Comparison of ENCODE assay signal across 8 mouse cellular contexts in genomic region chr13:67452021-67452309, GRCm38 (mm10). TPM values are rescaled to one million over a fixed set of nuclear protein-coding genes. Genes with fewer than 3 reads are reported as not detected.
DNase-seq lines count a peak whose midpoint lies in the region; ATAC-seq and TF ChIP-seq lines count a peak whose summit lies in the region.

No protein-coding gene starts in this region.

- no peaks in the 10 kb centered on the region for H3K27me3 ChIP-seq in CH12.LX (replicated peaks)
- no peaks in the 10 kb centered on the region for H3K27me3 ChIP-seq in forebrain, embryonic 10.5 days (ENCODE audit: poor library complexity, severe bottlenecking)
- no peaks in the 10 kb centered on the region for H3K27me3 ChIP-seq in limb, embryonic 13.5 days

- H3K36me3 ChIP-seq in CH12.LX (replicated peaks in 1 of 2; ENCODE audit: control insufficient read depth in 1 of 2, insufficient read depth in 1 of 2, low read length in 1 of 2), result peaks cover 2 to 13% of the 10 kb centered on the region in 2 experiments
- H3K36me3 ChIP-seq in forebrain, embryonic 10.5 days (replicated peaks), result peaks cover 6% of the 10 kb centered on the region; the same call in 1 of the 2 replicates
- peaks cover 11% of the 10 kb centered on the region for H3K36me3 ChIP-seq in limb, embryonic 13.5 days

- no peaks in the 10 kb centered on the region for H3K9me3 ChIP-seq in CH12.LX (replicated peaks; ENCODE audit: low read length)
- no peaks in the 10 kb centered on the region for H3K9me3 ChIP-seq in forebrain, embryonic 10.5 days
- H3K9me3 ChIP-seq in limb, embryonic 13.5 days, result no peaks in the 10 kb centered on the region

- H3K9ac ChIP-seq in CH12.LX (ENCODE audit: insufficient read depth, low read depth), result peak overlapping the region; percentile 56
- peak overlapping the region; percentile 60 for H3K9ac ChIP-seq in limb, embryonic 13.5 days

- no peak for DNase-seq in gastrocnemius, adult 2 months
- no peak for DNase-seq in gastrocnemius, postnatal 14 days
- no peak for DNase-seq in CH12.LX (ENCODE audit: extremely low read depth)
- DNase-seq in forebrain, embryonic 10.5 days (ENCODE audit: extremely low spot score, low spot score), result no peak
- no peak for DNase-seq in gastrocnemius, postnatal 4 days (ENCODE audit: low spot score in 2 of 2)

- peak overlapping the region; percentile 88 for H3K27ac ChIP-seq in gastrocnemius, adult 2 months
- no peak overlapping the region for H3K27ac ChIP-seq in CH12.LX (ENCODE audit: insufficient read depth, low read depth)
- peak overlapping the region; percentile 72 for H3K27ac ChIP-seq in forebrain, embryonic 10.5 days
- peak overlapping the region; percentile 22; the same call in 1 of the 2 replicates for H3K27ac ChIP-seq in limb, embryonic 13.5 days
- no peak overlapping the region for H3K27ac ChIP-seq in olfactory bulb, adult 2 months (ENCODE audit: insufficient read depth, low read depth, low read length)

- H3K4me2 ChIP-seq in CH12.LX (ENCODE audit: insufficient read depth, low read depth, poor library complexity, severe bottlenecking), result peak overlapping the region; percentile 85
- peak overlapping the region; percentile 68 for H3K4me2 ChIP-seq in limb, embryonic 13.5 days (replicated peaks)

- in situ Hi-C loops in CH12.LX (cut with MboI; ENCODE audit: low pct_ligation_motif_present, low pct_unique_long_range_greater_than_20kb, low sequenced_read_pairs), result no loop called here

- H3K4me1 ChIP-seq in CH12.LX (ENCODE audit: control insufficient read depth in 1 of 2, insufficient read depth in 2 of 2), result peaks cover 2 to 17% of the 10 kb centered on the region in 2 experiments; a peak in 2 of 4 replicates
- peaks cover 12% of the 10 kb centered on the region for H3K4me1 ChIP-seq in forebrain, embryonic 10.5 days
- H3K4me1 ChIP-seq in limb, embryonic 13.5 days, result peaks cover 8% of the 10 kb centered on the region; the same call in 1 of the 2 replicates
- peaks cover 6% of the 10 kb centered on the region; the same call in 1 of the 2 replicates for H3K4me1 ChIP-seq in olfactory bulb, adult 2 months (ENCODE audit: control insufficient read depth, insufficient read depth, low read length)

- intact Hi-C loops in gastrocnemius, adult 2 months (cut with DNase I), result no loop called here
- intact Hi-C loops in gastrocnemius, postnatal 14 days (cut with DNase I; ENCODE audit: low total_unique reads), result no loop called here

- no peak for TF ChIP-seq CTCF in gastrocnemius, adult 2 months (IDR thresholded peaks at IDR 0.05)
- no peak for TF ChIP-seq CTCF in CH12.LX (conservative IDR thresholded peaks at IDR 0.05 in 1 of 2, IDR thresholded peaks at IDR 0.05 in 1 of 2; ENCODE audit: low read depth in 2 of 2, low read length in 2 of 2)
- no peak for TF ChIP-seq CTCF in olfactory bulb, adult 2 months (IDR thresholded peaks at IDR 0.05; ENCODE audit: insufficient read depth, low read depth, low read length)

- dilution Hi-C loops in CH12.LX (cut with MboI; ENCODE audit: extremely low pct_ligation_motif_present, extremely low pct_unique_long_range_greater_than_20kb, low sequenced_read_pairs), result no loop called here

- H3K79me2 ChIP-seq in CH12.LX (replicated peaks; ENCODE audit: control insufficient read depth, extremely low read depth, insufficient read depth, poor library complexity, severe bottlenecking), result no peaks in the 10 kb centered on the region; the same call in 1 of the 2 replicates

- peak overlapping the region; percentile 72 for H3K4me3 ChIP-seq in gastrocnemius, adult 2 months
- peak overlapping the region in 2 of 3 experiments; percentile 64 to 85 for H3K4me3 ChIP-seq in CH12.LX (replicated peaks in 1 of 3; ENCODE audit: low read depth in 2 of 3, low read length in 2 of 3, poor library complexity in 1 of 3)
- H3K4me3 ChIP-seq in forebrain, embryonic 10.5 days, result peak overlapping the region; percentile 63
- H3K4me3 ChIP-seq in limb, embryonic 13.5 days, result peak overlapping the region; percentile 62
- 0 out of 2 replicates have a peak overlapping the region, but pooled peaks have one; percentile 5 for H3K4me3 ChIP-seq in olfactory bulb, adult 2 months (ENCODE audit: insufficient read depth, low read depth, low read length)

- ATAC-seq in limb, embryonic 13.5 days (ENCODE audit: low FRiP score, low read depth), result no peak
- no peak for ATAC-seq in granulocyte monocyte progenitor cell, adult 5-6 weeks (replicated peaks; ENCODE audit: poor library complexity, severe bottlenecking)

- 7% methylated on average over 3 of the region's 3 CpGs for WGBS in forebrain, embryonic 10.5 days
- WGBS in limb, embryonic 13.5 days, result 2% methylated on average over 3 of the region's 3 CpGs
- WGBS in olfactory bulb, adult 2 months, result 4% methylated on average over 3 of the region's 3 CpGs

- TF ChIP-seq POLR2A in CH12.LX (IDR thresholded peaks at IDR 0.05; ENCODE audit: low read depth, low read length), result no peak
- TF ChIP-seq POLR2A in olfactory bulb, adult 2 months (IDR thresholded peaks at IDR 0.05; ENCODE audit: insufficient read depth, low read depth, low read length), result no peak

- TF ChIP-seq EP300 in CH12.LX (IDR thresholded peaks at IDR 0.05; ENCODE audit: low read length), result no peak

- TF ChIP-seq RAD21 in CH12.LX (IDR thresholded peaks at IDR 0.05; ENCODE audit: low read depth, low read length), result no peak

RNA-seq across cellular contexts. Expression of gene Zfp874a, which starts 0.5 kb away (rescaled TPM):
- 1 to 10 TPM; 6.5 to 8.3 TPM for total RNA-seq in gastrocnemius, adult 2 months (2021)
- 1 to 10 TPM; 3.0 to 4.2 TPM for total RNA-seq in gastrocnemius, postnatal 14 days (2021)
- total RNA-seq in CH12.LX (2012; rRNA removed) (7.1 and 7.6 TPM in 2 replicates), CH12.LX (2014; rRNA removed) (16.8 and 23.6 TPM in 2 replicates)
- polyA plus RNA-seq in CH12.LX (2012; ENCODE audit: insufficient read length, low read depth), result 6.1 and 6.5 TPM in 2 replicates
- 6.3 and 7.5 TPM in 2 replicates for polyA plus RNA-seq in forebrain, embryonic 10.5 days (2016; fragmentation: Nextera tagmentation; extraction: Ambion mirVana)
- polyA plus RNA-seq in limb, embryonic 13.5 days (2015; fragmentation: Nextera tagmentation; extraction: Ambion mirVana), result 11.5 and 11.6 TPM in 2 replicates
- polyA plus RNA-seq in olfactory bulb, adult 2 months (2012; ENCODE audit: insufficient read depth, insufficient read length, low replicate concordance, missing spikeins), result not detected in 2 replicates
- 8.4 and 8.7 TPM in 2 replicates for total RNA-seq in granulocyte monocyte progenitor cell, adult 5-6 weeks (2014; fragmentation: Nextera tagmentation)
- 6.6 and 15.0 TPM in 2 replicates for total RNA-seq in granulocyte monocyte progenitor cell, adult 5-6 weeks (2017)
- 1 to 10 TPM; 4.0 to 5.5 TPM for total RNA-seq in gastrocnemius, postnatal 4 days (2021)

RNA-seq across cellular contexts. Expression of gene Zfp459, which starts 30.7 kb away (rescaled TPM):
- 1 to 10 TPM in 1 of 2 experiments, under 1 TPM in 1; 0.92 to 1.2 TPM for total RNA-seq in gastrocnemius, adult 2 months (2021)
- under 1 TPM; 0.20 to 0.21 TPM for total RNA-seq in gastrocnemius, postnatal 14 days (2021)
- total RNA-seq in CH12.LX (2012; rRNA removed) (0.47 and 0.63 TPM in 2 replicates), CH12.LX (2014; rRNA removed) (0.12 TPM in 1 of 2 replicates, not detected in the other)
- polyA plus RNA-seq in CH12.LX (2012; ENCODE audit: insufficient read length, low read depth), result not detected in 2 replicates
- 0.86 and 1.2 TPM in 2 replicates for polyA plus RNA-seq in forebrain, embryonic 10.5 days (2016; fragmentation: Nextera tagmentation; extraction: Ambion mirVana)
- 1.7 TPM in 2 replicates for polyA plus RNA-seq in limb, embryonic 13.5 days (2015; fragmentation: Nextera tagmentation; extraction: Ambion mirVana)
- not detected in 2 replicates for polyA plus RNA-seq in olfactory bulb, adult 2 months (2012; ENCODE audit: insufficient read depth, insufficient read length, low replicate concordance, missing spikeins)
- 0.60 and 1.1 TPM in 2 replicates for total RNA-seq in granulocyte monocyte progenitor cell, adult 5-6 weeks (2014; fragmentation: Nextera tagmentation)
- total RNA-seq in granulocyte monocyte progenitor cell, adult 5-6 weeks (2017), result 0.86 and 0.88 TPM in 2 replicates
- under 1 TPM; 0.49 to 0.86 TPM for total RNA-seq in gastrocnemius, postnatal 4 days (2021)

RNA-seq across cellular contexts. Expression of gene Zfp874b, which starts 32.1 kb away (rescaled TPM):
- total RNA-seq in gastrocnemius, adult 2 months (2021), result 10 to 100 TPM; 13.4 to 13.8 TPM
- total RNA-seq in gastrocnemius, postnatal 14 days (2021), result 1 to 10 TPM; 6.5 to 8.4 TPM
- 4.7 and 4.8 TPM in 2 replicates for total RNA-seq in CH12.LX (2012; rRNA removed)
- 8.0 and 8.7 TPM in 2 replicates for total RNA-seq in CH12.LX (2014; rRNA removed)
- 1.8 and 2.1 TPM in 2 replicates for polyA plus RNA-seq in CH12.LX (2012; ENCODE audit: insufficient read length, low read depth)
- 1.4 TPM in 2 replicates for polyA plus RNA-seq in forebrain, embryonic 10.5 days (2016; fragmentation: Nextera tagmentation; extraction: Ambion mirVana)
- polyA plus RNA-seq in limb, embryonic 13.5 days (2015; fragmentation: Nextera tagmentation; extraction: Ambion mirVana), result 3.2 and 3.8 TPM in 2 replicates
- polyA plus RNA-seq in olfactory bulb, adult 2 months (2012; ENCODE audit: insufficient read depth, insufficient read length, low replicate concordance, missing spikeins), result 211 and 281 TPM in 2 replicates
- 5.8 and 7.3 TPM in 2 replicates for total RNA-seq in granulocyte monocyte progenitor cell, adult 5-6 weeks (2014; fragmentation: Nextera tagmentation)
- total RNA-seq in granulocyte monocyte progenitor cell, adult 5-6 weeks (2017), result 4.5 and 8.5 TPM in 2 replicates
- total RNA-seq in gastrocnemius, postnatal 4 days (2021), result 1 to 10 TPM; 5.5 to 6.4 TPM

RNA-seq across cellular contexts. Expression of gene Zfp58, which starts 48.4 kb away (rescaled TPM):
- total RNA-seq in gastrocnemius, adult 2 months (2021), result 1 to 10 TPM; 4.2 to 4.8 TPM
- 1 to 10 TPM; 3.6 to 3.7 TPM for total RNA-seq in gastrocnemius, postnatal 14 days (2021)
- 4.3 and 5.2 TPM in 2 replicates for total RNA-seq in CH12.LX (2012; rRNA removed)
- total RNA-seq in CH12.LX (2014; rRNA removed), result 5.9 and 6.4 TPM in 2 replicates
- polyA plus RNA-seq in CH12.LX (2012; ENCODE audit: insufficient read length, low read depth), result 2.7 and 2.9 TPM in 2 replicates
- 14.6 and 14.8 TPM in 2 replicates for polyA plus RNA-seq in forebrain, embryonic 10.5 days (2016; fragmentation: Nextera tagmentation; extraction: Ambion mirVana)
- polyA plus RNA-seq in limb, embryonic 13.5 days (2015; fragmentation: Nextera tagmentation; extraction: Ambion mirVana), result 21.4 and 22.1 TPM in 2 replicates
- polyA plus RNA-seq in olfactory bulb, adult 2 months (2012; ENCODE audit: insufficient read depth, insufficient read length, low replicate concordance, missing spikeins), result not detected in 2 replicates
- total RNA-seq in granulocyte monocyte progenitor cell, adult 5-6 weeks (2014; fragmentation: Nextera tagmentation), result 8.5 and 11.4 TPM in 2 replicates
- 8.3 and 11.9 TPM in 2 replicates for total RNA-seq in granulocyte monocyte progenitor cell, adult 5-6 weeks (2017)
- 1 to 10 TPM; 4.4 to 5.8 TPM for total RNA-seq in gastrocnemius, postnatal 4 days (2021)

RNA-seq across cellular contexts. Expression of gene Zfp429, which starts 52.3 kb away (rescaled TPM):
- 1 to 10 TPM; 1.0 to 1.7 TPM for total RNA-seq in gastrocnemius, adult 2 months (2021)
- 1 to 10 TPM in 1 of 2 experiments, under 1 TPM in 1; 0.64 to 1.8 TPM for total RNA-seq in gastrocnemius, postnatal 14 days (2021)
- total RNA-seq in CH12.LX (2012; rRNA removed), result 8.3 and 9.0 TPM in 2 replicates
- total RNA-seq in CH12.LX (2014; rRNA removed), result 17.4 and 18.2 TPM in 2 replicates
- polyA plus RNA-seq in CH12.LX (2012; ENCODE audit: insufficient read length, low read depth), result 8.0 and 10.5 TPM in 2 replicates
- 3.4 and 4.5 TPM in 2 replicates for polyA plus RNA-seq in forebrain, embryonic 10.5 days (2016; fragmentation: Nextera tagmentation; extraction: Ambion mirVana)
- 5.6 and 7.9 TPM in 2 replicates for polyA plus RNA-seq in limb, embryonic 13.5 days (2015; fragmentation: Nextera tagmentation; extraction: Ambion mirVana)
- polyA plus RNA-seq in olfactory bulb, adult 2 months (2012; ENCODE audit: insufficient read depth, insufficient read length, low replicate concordance, missing spikeins), result not detected in 2 replicates
- 5.4 and 15.3 TPM in 2 replicates for total RNA-seq in granulocyte monocyte progenitor cell, adult 5-6 weeks (2014; fragmentation: Nextera tagmentation)
- 5.6 and 6.1 TPM in 2 replicates for total RNA-seq in granulocyte monocyte progenitor cell, adult 5-6 weeks (2017)
- total RNA-seq in gastrocnemius, postnatal 4 days (2021), result 1 to 10 TPM; 2.0 to 2.4 TPM

Comparison
In these comparisons a context has a peak if more than half of its experiments do, and no peak if none do; other contexts are left out.
1. H3K27ac ChIP-seq: peak in gastrocnemius, adult 2 months (single experiment), forebrain, embryonic 10.5 days (single experiment) and limb, embryonic 13.5 days (single experiment); none in CH12.LX (single experiment) and olfactory bulb, adult 2 months (single experiment).
2. H3K4me3 ChIP-seq: peak in every context shown above with its lines; median percentile 74 in CH12.LX; 72 in gastrocnemius, adult 2 months; 63 in forebrain, embryonic 10.5 days; 62 in limb, embryonic 13.5 days; 5 in olfactory bulb, adult 2 months.